Mouse (Mus musculus) embryonic facial prominence, embryonic 11.5 days (tissue): ENCODE measurements around the gene Slc22a23. TPM values are rescaled to one million over a fixed set of nuclear protein-coding genes. Genes with fewer than 3 reads are reported as not detected.

Experiments
- ATAC-seq: fragments of 200-750 bp; cut with Nextera tagmentation; replicated peaks from 2 replicates; pipeline ENCODE4 v1.8.0; 2017; ENCODE audit warnings: low read depth; ENCODE audit not compliant: insufficient number of reproducible peaks, low FRiP score, low TSS enrichment
- DNase-seq: peaks from one replicate; pipeline ENCODE4 v3.0.0-alpha.2; 2015; ENCODE audit warnings: low spot score
- H3K27ac ChIP-seq: fragments of 300-500 bp; sonication (generic); replicated peaks from 2 replicates; pipeline ENCODE4 v1.5.1; 2014; ENCODE audit warnings: mild to moderate bottlenecking, low read depth, low read length, control low read depth
- H3K27me3 ChIP-seq: fragments of 300-500 bp; sonication (generic); 2 replicates; pipeline ENCODE4 v1.6.1; 2014; ENCODE audit warnings: mild to moderate bottlenecking, low read length, moderate library complexity, mixed read lengths; ENCODE audit not compliant: control insufficient read depth, insufficient read depth
- H3K36me3 ChIP-seq: fragments of 300-500 bp; sonication (generic); replicated peaks from 2 replicates; pipeline ENCODE4 v1.6.1; 2014; ENCODE audit warnings: low read depth, mild to moderate bottlenecking, low read length, moderate library complexity, mixed read lengths; ENCODE audit not compliant: control insufficient read depth, insufficient read depth
- H3K4me1 ChIP-seq: fragments of 300-500 bp; sonication (generic); 2 replicates; pipeline ENCODE4 v1.6.1; 2014; ENCODE audit warnings: low read length, mixed read lengths; ENCODE audit not compliant: control insufficient read depth, insufficient read depth
- H3K4me2 ChIP-seq: fragments of 300-500 bp; sonication (generic); 2 replicates; pipeline ENCODE4 v1.6.1; 2014; ENCODE audit warnings: low read depth, mild to moderate bottlenecking, control low read depth, low read length, moderate library complexity
- H3K4me3 ChIP-seq: fragments of 300-500 bp; sonication (generic); 2 replicates; pipeline ENCODE4 v1.5.1; 2014; ENCODE audit warnings: low read depth, low read length, control low read depth
- H3K9ac ChIP-seq: fragments of 300-500 bp; sonication (generic); replicated peaks from 2 replicates; pipeline ENCODE4 v1.6.1; 2014; ENCODE audit warnings: mild to moderate bottlenecking, control low read depth, low read length
- H3K9me3 ChIP-seq: fragments of 300-500 bp; sonication (generic); replicated peaks from 2 replicates; pipeline ENCODE4 v1.6.1; 2016; ENCODE audit warnings: mild to moderate bottlenecking, low read length, inconsistent platforms, mixed read lengths; ENCODE audit not compliant: control insufficient read depth
- WGBS: fragments of 180-500 bp; shearing (Covaris S2); extraction: QIAGEN DNeasy Blood & Tissue Kit; methylation state at CpG from one replicate; pipeline ENCODE4 v1.1.7; 2014; 5-methylcytosine and 5-hydroxymethylcytosine counted together
- polyA plus RNA-seq: library from polyadenylated mRNA; unstranded; fragments of >200 nt; fragmentation: Nextera tagmentation; extraction: Ambion mirVana; gene quantifications from 2 replicates; pipeline ENCODE4 v1.2.1, GENCODE M21; 2014

Slc22a23 gene
- polyA plus RNA-seq, 1 experiment from 2014 or later: 4.9 TPM

GRCm38 (mm10) chr13:34255297-34255696, 89.7 kb downstream of the Slc22a23 start:
- 71% methylated on average over 3 of the region's 3 CpGs for WGBS
- no peaks in the 10 kb centered on the region for H3K27me3 ChIP-seq
- no peak for ATAC-seq

GRCm38 (mm10) chr13:34254691-34255090, 90.3 kb downstream of the Slc22a23 start:
- Histone ChIP-seq H3K4me1 (no peaks in the 10 kb centered on the region; the same call in 1 of the 2 replicates), H3K4me3 (no peak overlapping the region), H3K27ac (no peak overlapping the region), H3K36me3 (no peaks in the 10 kb centered on the region), H3K4me2 (no peak overlapping the region), H3K27me3 (no peaks in the 10 kb centered on the region), H3K9me3 (no peaks in the 10 kb centered on the region), H3K9ac (no peak overlapping the region)
- ATAC-seq: no peak
- WGBS: 47% methylated on average over 5 of the region's 5 CpGs
- DNase-seq: peak; percentile 35

More at GRCm38 (mm10) chr13:34255297-34255696, 89.7 kb downstream of the Slc22a23 start:
- Histone ChIP-seq H3K9ac (no peak overlapping the region), H3K4me2 (no peak overlapping the region), H3K4me1 (no peaks in the 10 kb centered on the region; the same call in 1 of the 2 replicates), H3K9me3 (no peaks in the 10 kb centered on the region), H3K36me3 (no peaks in the 10 kb centered on the region), H3K27ac (no peak overlapping the region), H3K4me3 (no peak overlapping the region)
- DNase-seq: no peak

GRCm38 (mm10) chr13:34253736-34254135, 91.2 kb downstream of the Slc22a23 start:
- no peak overlapping the region for H3K9ac ChIP-seq
- no peak for ATAC-seq
- H3K36me3 ChIP-seq: no peaks in the 10 kb centered on the region
- no peak for DNase-seq
- H3K27ac ChIP-seq: no peak overlapping the region
- H3K4me3 ChIP-seq: no peak overlapping the region
- 89% methylated on average over 3 of the region's 3 CpGs for WGBS
- no peak overlapping the region for H3K4me2 ChIP-seq
- H3K4me1 ChIP-seq: no peaks in the 10 kb centered on the region; the same call in 1 of the 2 replicates
- no peaks in the 10 kb centered on the region for H3K9me3 ChIP-seq
- no peaks in the 10 kb centered on the region for H3K27me3 ChIP-seq

GRCm38 (mm10) chr13:34248941-34249920, 95.8 kb downstream of the Slc22a23 start:
- Histone ChIP-seq H3K4me1 (no peaks in the 10 kb centered on the region), H3K9ac (peak overlapping the region; percentile 42), H3K27ac (peak overlapping the region; percentile 77), H3K36me3 (no peaks in the 10 kb centered on the region), H3K27me3 (no peaks in the 10 kb centered on the region), H3K4me2 (no peak overlapping the region), H3K4me3 (no peak overlapping the region), H3K9me3 (no peaks in the 10 kb centered on the region)
- 30% methylated on average over 15 of the region's 15 CpGs for WGBS
- peak; percentile 78 for DNase-seq
- peak; percentile 90 for ATAC-seq

GRCm38 (mm10) chr13:34248107-34248506, 96.9 kb downstream of the Slc22a23 start:
- no peak for ATAC-seq
- no peak overlapping the region for H3K4me3 ChIP-seq
- DNase-seq: peak; percentile 23
- H3K4me1 ChIP-seq: no peaks in the 10 kb centered on the region
- H3K9me3 ChIP-seq: no peaks in the 10 kb centered on the region
- no peaks in the 10 kb centered on the region for H3K27me3 ChIP-seq
- H3K27ac ChIP-seq: peak overlapping the region; percentile 77
- no peaks in the 10 kb centered on the region for H3K36me3 ChIP-seq
- H3K4me2 ChIP-seq: no peak overlapping the region
- H3K9ac ChIP-seq: no peak overlapping the region
- 29% methylated on average over 6 of the region's 6 CpGs for WGBS

- no peak overlapping the region for H3K4me2 ChIP-seq
- no peaks in the 10 kb centered on the region for H3K36me3 ChIP-seq
- 59% methylated on average over 3 of the region's 3 CpGs for WGBS
- no peaks in the 10 kb centered on the region for H3K9me3 ChIP-seq
- DNase-seq (no peak), ATAC-seq (no peak)
- no peak overlapping the region for H3K27ac ChIP-seq
- H3K4me1 ChIP-seq: no peaks in the 10 kb centered on the region
- no peak overlapping the region for H3K4me3 ChIP-seq
- H3K9ac ChIP-seq: no peak overlapping the region
- no peaks in the 10 kb centered on the region for H3K27me3 ChIP-seq
Measured at GRCm38 (mm10) chr13:34246821-34247220, 98.2 kb downstream of the Slc22a23 start.

GRCm38 (mm10) chr13:34245216-34245615, 99.8 kb downstream of the Slc22a23 start:
- H3K36me3 ChIP-seq: no peaks in the 10 kb centered on the region
- no peak overlapping the region for H3K4me3 ChIP-seq
- H3K27me3 ChIP-seq: no peaks in the 10 kb centered on the region
- DNase-seq (no peak), ATAC-seq (no peak)
- H3K27ac ChIP-seq: no peak overlapping the region
- H3K9ac ChIP-seq: no peak overlapping the region
- WGBS: 73% methylated on average over 6 of the region's 6 CpGs
- no peaks in the 10 kb centered on the region for H3K4me1 ChIP-seq
- no peaks in the 10 kb centered on the region for H3K9me3 ChIP-seq
- H3K4me2 ChIP-seq: no peak overlapping the region

GRCm38 (mm10) chr13:34244186-34244585, 100.8 kb downstream of the Slc22a23 start:
- 20% methylated on average over 1 of the region's 1 CpGs for WGBS
- H3K4me1 ChIP-seq: no peaks in the 10 kb centered on the region; the same call in 1 of the 2 replicates

More at GRCm38 (mm10) chr13:34244186-34244585, 100.8 kb downstream of the Slc22a23 start:
- Histone ChIP-seq H3K27me3 (no peaks in the 10 kb centered on the region), H3K4me2 (no peak overlapping the region), H3K9ac (no peak overlapping the region), H3K27ac (no peak overlapping the region), H3K9me3 (no peaks in the 10 kb centered on the region), H3K4me3 (no peak overlapping the region), H3K36me3 (no peaks in the 10 kb centered on the region)
- DNase-seq (no peak), ATAC-seq (no peak)
